Mouse (Mus musculus) hindbrain, embryonic 16.5 days (tissue): Measurements from ENCODE around the gene Vamp2. TPM values are rescaled to one million over a fixed set of nuclear protein-coding genes. Genes with fewer than 3 reads are reported as not detected.
A peak's percentile ranks its signal among the peaks of the same experiment; 100 is the strongest.

Source experiments
- ATAC-seq: fragments of 200-750 bp; cut with Nextera tagmentation; 2 replicates; pipeline ENCODE4 v1.8.0; 2017; ENCODE audit warnings: moderate TSS enrichment, moderate library complexity
- H3K27ac ChIP-seq: fragments of 300-500 bp; sonication (generic); 2 replicates; pipeline ENCODE4 v1.5.1; 2014; ENCODE audit warnings: low read depth, mild to moderate bottlenecking, control low read depth, low read length, moderate library complexity
- H3K27me3 ChIP-seq: fragments of 300-500 bp; sonication (generic); replicated peaks from 2 replicates; pipeline ENCODE4 v1.6.1; 2014; ENCODE audit warnings: low read length; ENCODE audit not compliant: control insufficient read depth, insufficient read depth
- H3K36me3 ChIP-seq: fragments of 300-500 bp; sonication (generic); 2 replicates; pipeline ENCODE4 v1.6.1; 2014; ENCODE audit warnings: mild to moderate bottlenecking, low read length, moderate library complexity, mixed read lengths; ENCODE audit not compliant: control insufficient read depth, insufficient read depth
- H3K4me1 ChIP-seq: fragments of 300-500 bp; sonication (generic); 2 replicates; pipeline ENCODE4 v1.6.1; 2014; ENCODE audit warnings: low read depth, low read length; ENCODE audit not compliant: control insufficient read depth, insufficient read depth
- H3K4me2 ChIP-seq: fragments of 300-500 bp; sonication (generic); 2 replicates; pipeline ENCODE4 v1.6.1; 2014; ENCODE audit warnings: mild to moderate bottlenecking, low read length, control low read depth, moderate library complexity
- H3K4me3 ChIP-seq: fragments of 300-500 bp; sonication (generic); 2 replicates; pipeline ENCODE4 v1.5.1; 2014; ENCODE audit warnings: mild to moderate bottlenecking, low read length, control low read depth, moderate library complexity
- H3K9ac ChIP-seq: fragments of 300-500 bp; sonication (generic); 2 replicates; pipeline ENCODE4 v1.6.1; 2014; ENCODE audit warnings: low read depth, mild to moderate bottlenecking, control low read depth, low read length, moderate library complexity
- H3K9me3 ChIP-seq: fragments of 300-500 bp; sonication (generic); 2 replicates; pipeline ENCODE4 v1.6.1; 2014; ENCODE audit warnings: mild to moderate bottlenecking, low read length, moderate library complexity; ENCODE audit not compliant: control insufficient read depth
- WGBS: fragments of 180-500 bp; shearing (Covaris S2); extraction: QIAGEN DNeasy Blood & Tissue Kit; methylation state at CpG from one replicate; pipeline ENCODE4 v1.1.7; 2014; 5-methylcytosine and 5-hydroxymethylcytosine counted together
- polyA plus RNA-seq: library from polyadenylated mRNA; unstranded; fragments of >200 nt; fragmentation: Nextera tagmentation; extraction: Ambion mirVana; gene quantifications from 2 replicates; pipeline ENCODE4 v1.2.1, GENCODE M21; 2015

Vamp2 gene
- polyA plus RNA-seq, 1 experiment from 2014 or later, result 402 TPM

GRCm38 (mm10) chr11:69128426-69129122, 40.3 kb downstream of the Vamp2 start:
- H3K9ac ChIP-seq, result no peak overlapping the region
- 74% methylated on average over 8 of the region's 8 CpGs for WGBS
- no peak overlapping the region for H3K4me2 ChIP-seq
- no peaks in the 10 kb centered on the region for H3K36me3 ChIP-seq
- 0 out of 2 replicates have a peak, but pooled peaks cover under 1% of the 10 kb centered on the region for H3K4me1 ChIP-seq
- no peak overlapping the region for H3K4me3 ChIP-seq
- ATAC-seq, result no peak
- H3K27ac ChIP-seq, result no peak overlapping the region
- no peaks in the 10 kb centered on the region for H3K9me3 ChIP-seq
- no peaks in the 10 kb centered on the region for H3K27me3 ChIP-seq

DNA sequence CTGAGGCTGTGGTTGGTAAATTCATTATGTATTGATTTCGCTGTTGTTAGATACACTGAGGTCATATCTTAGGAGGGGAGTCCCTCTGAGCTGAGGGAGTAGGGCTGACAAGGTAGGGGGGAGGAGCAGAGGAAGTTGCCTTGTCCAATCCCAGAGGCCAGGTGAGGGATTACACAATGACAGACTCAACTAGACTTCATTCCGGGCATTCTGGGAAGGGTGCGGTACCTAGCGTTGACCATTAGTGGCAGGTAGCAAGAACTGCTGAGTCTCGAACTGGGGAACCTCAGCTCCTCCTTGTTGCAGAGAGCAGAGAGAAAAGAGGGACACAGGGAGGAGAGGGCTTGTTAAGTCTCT, 45.3 kb downstream of the Vamp2 start:
- Histone ChIP-seq H3K4me2 (peak overlapping the region; percentile 68), H3K27ac (peak overlapping the region; percentile 42; the same call in 1 of the 2 replicates), H3K4me3 (peak overlapping the region; percentile 44), H3K4me1 (0 out of 2 replicates have a peak, but pooled peaks cover 3% of the 10 kb centered on the region), H3K36me3 (no peaks in the 10 kb centered on the region), H3K9ac (peak overlapping the region; percentile 64), H3K9me3 (no peaks in the 10 kb centered on the region), H3K27me3 (no peaks in the 10 kb centered on the region)
- peak; percentile 38; the same call in 1 of the 2 replicates for ATAC-seq
- WGBS, result 17% methylated on average over 5 of the region's 5 CpGs

- peak; percentile 84 for ATAC-seq
- H3K27ac ChIP-seq, result peak overlapping the region; percentile 42; the same call in 1 of the 2 replicates
- H3K4me2 ChIP-seq, result peak overlapping the region; percentile 68
- H3K9me3 ChIP-seq, result no peaks in the 10 kb centered on the region
- 2% methylated on average over 34 of the region's 34 CpGs for WGBS
- H3K4me1 ChIP-seq, result 0 out of 2 replicates have a peak, but pooled peaks cover 3% of the 10 kb centered on the region
- no peaks in the 10 kb centered on the region for H3K27me3 ChIP-seq
- no peaks in the 10 kb centered on the region for H3K36me3 ChIP-seq
- peak overlapping the region; percentile 44 for H3K4me3 ChIP-seq
- H3K9ac ChIP-seq, result peak overlapping the region; percentile 64
These were observed 45.8 kb downstream of the Vamp2 start for GRCm38 (mm10) chr11:69133923-69134621.

DNA sequence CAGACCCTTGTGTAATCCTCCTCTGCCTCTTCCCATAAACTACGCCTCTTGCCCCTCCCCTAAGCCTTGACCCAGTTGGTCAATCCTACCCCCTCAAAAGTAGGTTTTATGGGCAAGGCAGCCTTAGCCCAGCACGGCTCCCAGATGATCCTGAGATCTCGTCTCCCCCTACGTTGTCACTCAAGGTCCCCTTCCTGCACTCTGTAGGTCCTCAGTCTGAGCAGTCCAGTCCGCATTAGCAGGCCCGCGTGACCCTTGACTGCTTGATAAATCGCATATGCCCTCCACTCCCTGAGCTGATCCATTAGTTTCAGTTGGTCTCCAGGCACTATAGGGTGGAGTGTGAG, 46.3 kb downstream of the Vamp2 start:
- peak overlapping the region; percentile 68 for H3K4me2 ChIP-seq
- H3K4me3 ChIP-seq, result peak overlapping the region; percentile 44
- ATAC-seq, result no peak; the same call in 1 of the 2 replicates
- 39% methylated on average over 8 of the region's 8 CpGs for WGBS
- H3K9me3 ChIP-seq, result no peaks in the 10 kb centered on the region
- no peaks in the 10 kb centered on the region for H3K36me3 ChIP-seq
- no peaks in the 10 kb centered on the region for H3K27me3 ChIP-seq
- no peak overlapping the region for H3K27ac ChIP-seq
- H3K9ac ChIP-seq, result peak overlapping the region; percentile 64
- H3K4me1 ChIP-seq, result 0 out of 2 replicates have a peak, but pooled peaks cover 3% of the 10 kb centered on the region

DNA sequence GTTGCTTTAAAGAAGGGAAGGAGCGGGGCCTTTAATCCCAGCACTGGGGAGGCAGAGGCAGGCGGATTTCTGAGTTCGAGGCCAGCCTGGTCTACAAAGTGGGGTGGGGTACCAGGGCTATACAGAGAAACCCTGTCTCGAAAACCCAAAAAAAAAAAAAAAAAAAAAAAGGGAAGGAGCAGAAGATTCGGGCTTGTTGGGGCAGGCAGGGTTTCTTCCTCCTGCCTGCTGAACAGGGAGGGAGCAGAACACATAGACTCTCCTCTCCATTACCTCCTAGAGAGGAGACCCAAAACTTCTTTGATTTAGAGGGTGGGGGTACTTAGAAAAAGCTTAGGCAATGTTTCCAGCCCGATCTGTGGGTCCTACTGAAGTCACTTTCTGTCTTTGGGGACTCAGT, 47.1 kb downstream of the Vamp2 start:
- no peak for ATAC-seq
- 0 out of 2 replicates have a peak, but pooled peaks cover 3% of the 10 kb centered on the region for H3K4me1 ChIP-seq
- no peak overlapping the region for H3K4me2 ChIP-seq
- no peak overlapping the region for H3K27ac ChIP-seq
- H3K36me3 ChIP-seq, result no peaks in the 10 kb centered on the region
- no peaks in the 10 kb centered on the region for H3K9me3 ChIP-seq
- H3K9ac ChIP-seq, result no peak overlapping the region
- no peaks in the 10 kb centered on the region for H3K27me3 ChIP-seq
- WGBS, result 88% methylated on average over 6 of the region's 6 CpGs
- no peak overlapping the region for H3K4me3 ChIP-seq

Other genes starting within 250 kb of the Vamp2 start
- 109 and 112 TPM in 2 replicates for gene Ndel1, start 216.6 kb upstream of the Vamp2 start, polyA plus RNA-seq
- gene Rnf222, start 199.9 kb upstream of the Vamp2 start, polyA plus RNA-seq, result 0.04 TPM in 1 of 2 replicates, not detected in the other
- 487 and 500 TPM in 2 replicates for gene Rpl26, start 186.9 kb upstream of the Vamp2 start, polyA plus RNA-seq
- gene Odf4, start 161.4 kb upstream of the Vamp2 start, polyA plus RNA-seq, result 0.34 and 0.67 TPM in 2 replicates
- gene Arhgef15, start 131.0 kb upstream of the Vamp2 start, polyA plus RNA-seq, result 27.2 and 33.9 TPM in 2 replicates
- gene Slc25a35, start 120.4 kb upstream of the Vamp2 start, polyA plus RNA-seq, result 2.3 and 3.4 TPM in 2 replicates
- 30.0 and 36.9 TPM in 2 replicates for gene Rangrf, start 113.3 kb upstream of the Vamp2 start, polyA plus RNA-seq
- 12.9 and 16.4 TPM in 2 replicates for gene Pfas, start 80.0 kb upstream of the Vamp2 start, polyA plus RNA-seq
- gene Ctc1, start 72.6 kb upstream of the Vamp2 start, polyA plus RNA-seq, result 62.9 and 66.0 TPM in 2 replicates
- 26.9 and 32.2 TPM in 2 replicates for gene Aurkb, start 42.8 kb upstream of the Vamp2 start, polyA plus RNA-seq
- gene Borcs6, start 28.8 kb upstream of the Vamp2 start, polyA plus RNA-seq, result 18.1 and 20.9 TPM in 2 replicates
- gene Tmem107, start 17.7 kb upstream of the Vamp2 start, polyA plus RNA-seq, result 38.6 and 42.6 TPM in 2 replicates
- 11.1 and 11.2 TPM in 2 replicates for gene Per1, start 6.7 kb downstream of the Vamp2 start, polyA plus RNA-seq
- 1.4 and 1.8 TPM in 2 replicates for gene Hes7, start 31.9 kb downstream of the Vamp2 start, polyA plus RNA-seq
- gene 9130213A22Rik, start 34.1 kb downstream of the Vamp2 start, polyA plus RNA-seq, result 0.94 and 1.2 TPM in 2 replicates
- gene Aloxe3, start 37.4 kb downstream of the Vamp2 start, polyA plus RNA-seq, result 8.1 and 8.5 TPM in 2 replicates
- 0.65 and 0.95 TPM in 2 replicates for gene Alox12b, start 68.5 kb downstream of the Vamp2 start, polyA plus RNA-seq
- gene Alox8, start 109.4 kb downstream of the Vamp2 start, polyA plus RNA-seq, result 0.73 and 0.84 TPM in 2 replicates
- 0.51 and 0.69 TPM in 2 replicates for gene Gucy2e, start 148.5 kb downstream of the Vamp2 start, polyA plus RNA-seq
- gene Cntrob, start 235.3 kb downstream of the Vamp2 start, polyA plus RNA-seq, result 15.5 and 16.4 TPM in 2 replicates
- 177 and 185 TPM in 2 replicates for gene Trappc1, start 235.5 kb downstream of the Vamp2 start, polyA plus RNA-seq
- gene Kcnab3, start 237.8 kb downstream of the Vamp2 start, polyA plus RNA-seq, result 4.9 and 6.0 TPM in 2 replicates